Mouse (Mus musculus) intestine, embryonic 15.5 days (tissue): ENCODE data around the gene Gm10837. TPM values are rescaled to one million over a fixed set of nuclear protein-coding genes. Genes with fewer than 3 reads are reported as not detected.

Source experiments
- ATAC-seq: fragments of 200-750 bp; cut with Nextera tagmentation; 2 replicates; pipeline ENCODE4 v1.8.0; 2017; ENCODE audit warnings: moderate TSS enrichment, moderate library complexity
- H3K27ac ChIP-seq: fragments of 300-500 bp; sonication (generic); 2 replicates; pipeline ENCODE4 v1.5.1; 2015; ENCODE audit warnings: mild to moderate bottlenecking, inconsistent platforms
- H3K27me3 ChIP-seq: fragments of 300-500 bp; sonication (generic); replicated peaks from 2 replicates; pipeline ENCODE4 v1.6.1; 2015; ENCODE audit warnings: inconsistent platforms
- H3K36me3 ChIP-seq: fragments of 300-500 bp; sonication (generic); 2 replicates; pipeline ENCODE4 v1.6.1; 2015; ENCODE audit warnings: inconsistent platforms
- H3K4me1 ChIP-seq: fragments of 300-500 bp; sonication (generic); replicated peaks from 2 replicates; pipeline ENCODE4 v1.6.1; 2015; ENCODE audit warnings: inconsistent platforms
- H3K4me2 ChIP-seq: fragments of 300-500 bp; sonication (generic); replicated peaks from 2 replicates; pipeline ENCODE4 v1.6.1; 2015; ENCODE audit warnings: mild to moderate bottlenecking, inconsistent platforms
- H3K4me3 ChIP-seq: fragments of 300-500 bp; sonication (generic); replicated peaks from 2 replicates; pipeline ENCODE4 v1.5.1; 2015; ENCODE audit warnings: inconsistent platforms
- H3K9ac ChIP-seq: fragments of 300-500 bp; sonication (generic); 2 replicates; pipeline ENCODE4 v1.6.1; 2015; ENCODE audit warnings: inconsistent platforms
- H3K9me3 ChIP-seq: fragments of 300-500 bp; sonication (generic); 2 replicates; pipeline ENCODE4 v1.6.1; 2016; ENCODE audit warnings: inconsistent platforms
- WGBS: fragments of 180-500 bp; shearing (Covaris S2); methylation state at CpG from one replicate; pipeline ENCODE4 v1.1.7; 2015; 5-methylcytosine and 5-hydroxymethylcytosine counted together
- polyA plus RNA-seq: library from polyadenylated mRNA; unstranded; fragments of >200 nt; fragmentation: Nextera tagmentation; extraction: Ambion mirVana; gene quantifications from 2 replicates; pipeline ENCODE4 v1.2.1, GENCODE M21; 2015

Gene Gm10837
- polyA plus RNA-seq, 1 experiment from 2014 or later: not detected

DNA sequence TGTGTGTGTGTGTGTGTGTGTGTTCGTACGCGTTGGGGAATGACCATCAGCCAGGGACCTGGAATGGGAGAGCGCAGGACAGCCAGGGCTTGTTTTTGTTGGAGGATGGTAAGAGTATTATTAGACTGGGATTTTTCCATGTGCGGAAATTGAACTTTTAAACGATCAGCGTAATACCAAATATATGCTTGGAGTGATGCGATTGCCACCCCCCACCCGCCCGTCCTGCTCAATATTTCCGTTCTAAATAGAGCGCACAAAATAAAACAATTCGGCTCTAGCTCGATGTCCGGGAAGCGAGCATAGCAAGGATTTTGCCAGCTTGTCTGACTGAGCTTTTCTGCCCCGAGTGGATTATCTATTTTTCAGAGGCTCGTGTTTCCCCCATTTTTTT lies 13.6 kb upstream of the Gm10837 start:
- H3K27ac ChIP-seq: no peak overlapping the region
- peaks cover 90% of the 10 kb centered on the region for H3K27me3 ChIP-seq
- 2% methylated on average over 18 of the region's 18 CpGs for WGBS
- no peak for ATAC-seq
- no peak overlapping the region for H3K4me2 ChIP-seq
- no peaks in the 10 kb centered on the region for H3K36me3 ChIP-seq
- H3K4me1 ChIP-seq: peaks cover 25% of the 10 kb centered on the region
- H3K9me3 ChIP-seq: no peaks in the 10 kb centered on the region
- no peak overlapping the region for H3K4me3 ChIP-seq
- no peak overlapping the region for H3K9ac ChIP-seq

GRCm38 (mm10) chr14:122477261-122477671 lies 13.1 kb upstream of the Gm10837 start:
- Histone ChIP-seq H3K9me3 (no peaks in the 10 kb centered on the region), H3K27ac (no peak overlapping the region), H3K9ac (no peak overlapping the region), H3K4me3 (no peak overlapping the region), H3K27me3 (peaks cover 92% of the 10 kb centered on the region), H3K4me1 (peaks cover 25% of the 10 kb centered on the region), H3K36me3 (no peaks in the 10 kb centered on the region), H3K4me2 (no peak overlapping the region)
- WGBS: 1% methylated on average over 20 of the region's 20 CpGs
- no peak for ATAC-seq

DNA sequence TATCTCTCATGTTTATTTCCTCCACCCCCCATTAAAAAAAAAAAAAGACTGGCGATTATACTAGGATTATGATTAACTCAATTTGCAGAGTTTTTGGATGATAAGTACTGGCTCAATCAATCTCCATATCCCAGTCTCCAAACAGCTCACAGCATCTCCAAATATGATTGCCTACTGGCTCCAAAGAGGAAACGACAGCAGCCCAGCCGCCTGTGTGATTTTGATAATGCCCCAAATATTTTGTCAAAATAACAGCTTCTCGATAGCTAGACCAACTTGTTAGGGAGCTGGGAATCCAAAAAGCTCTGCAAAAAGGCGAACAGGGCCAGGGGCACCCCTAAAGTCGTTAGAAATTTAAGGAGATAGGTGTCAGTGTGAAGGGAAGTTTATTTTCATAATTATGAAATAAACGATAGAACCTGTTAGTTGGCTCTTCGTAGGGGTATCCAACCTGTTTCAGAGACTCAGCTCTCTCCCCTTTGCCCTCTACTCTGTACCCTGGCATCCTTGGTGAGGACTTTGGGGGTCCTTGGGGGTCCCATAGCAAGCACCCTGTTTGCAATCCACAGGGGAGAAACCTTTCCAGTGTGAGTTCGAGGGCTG lies 12.3 kb upstream of the Gm10837 start:
- ATAC-seq: no peak
- H3K4me2 ChIP-seq: no peak overlapping the region
- no peak overlapping the region for H3K9ac ChIP-seq
- H3K9me3 ChIP-seq: no peaks in the 10 kb centered on the region
- 2% methylated on average over 9 of the region's 9 CpGs for WGBS
- H3K27ac ChIP-seq: no peak overlapping the region
- no peak overlapping the region for H3K4me3 ChIP-seq
- H3K27me3 ChIP-seq: peaks cover 92% of the 10 kb centered on the region
- H3K36me3 ChIP-seq: no peaks in the 10 kb centered on the region
- H3K4me1 ChIP-seq: peaks cover 25% of the 10 kb centered on the region

GRCm38 (mm10) chr14:122478574-122479011 lies 11.8 kb upstream of the Gm10837 start:
- Histone ChIP-seq H3K4me2 (no peak overlapping the region), H3K36me3 (no peaks in the 10 kb centered on the region), H3K27me3 (peaks cover 92% of the 10 kb centered on the region), H3K27ac (no peak overlapping the region), H3K9ac (no peak overlapping the region), H3K9me3 (no peaks in the 10 kb centered on the region), H3K4me1 (peaks cover 25% of the 10 kb centered on the region), H3K4me3 (no peak overlapping the region)
- no peak for ATAC-seq
- WGBS: under 1% methylated on average over 22 of the region's 22 CpGs

- Histone ChIP-seq H3K27ac (no peak overlapping the region), H3K36me3 (no peaks in the 10 kb centered on the region), H3K4me1 (peaks cover 17% of the 10 kb centered on the region), H3K9ac (no peak overlapping the region), H3K4me3 (no peak overlapping the region), H3K4me2 (no peak overlapping the region), H3K9me3 (no peaks in the 10 kb centered on the region), H3K27me3 (peaks cover 92% of the 10 kb centered on the region)
- WGBS: 23% methylated on average over 17 of the region's 17 CpGs
- ATAC-seq: no peak
Measured at GRCm38 (mm10) chr14:122479461-122480109, 10.8 kb upstream of the Gm10837 start.

DNA sequence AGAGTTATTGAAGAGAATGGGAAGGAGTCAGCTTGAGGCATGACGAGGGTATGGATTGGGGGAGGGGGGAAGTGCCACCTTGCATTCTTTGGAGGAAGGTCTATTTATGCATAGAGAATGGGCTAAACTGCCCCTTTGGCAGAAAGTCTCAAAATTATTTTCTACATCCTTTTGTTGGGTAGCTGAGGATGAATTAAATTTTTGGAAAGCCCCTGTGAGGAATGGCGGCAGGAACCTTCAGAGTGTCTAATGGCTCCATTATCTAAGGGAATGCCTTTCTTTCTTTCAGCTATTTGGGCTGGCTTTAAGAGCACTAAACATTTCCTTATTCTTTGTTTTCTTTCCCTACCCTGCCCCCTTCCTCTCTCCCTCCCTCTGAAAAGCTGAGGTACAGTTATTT lies 10.0 kb upstream of the Gm10837 start:
- no peak for ATAC-seq
- Histone ChIP-seq H3K27ac (no peak overlapping the region), H3K36me3 (no peaks in the 10 kb centered on the region), H3K4me3 (no peak overlapping the region), H3K9ac (no peak overlapping the region), H3K9me3 (no peaks in the 10 kb centered on the region), H3K27me3 (peaks cover 92% of the 10 kb centered on the region), H3K4me1 (peaks cover 9% of the 10 kb centered on the region), H3K4me2 (no peak overlapping the region)
- 2% methylated on average over 2 of the region's 2 CpGs for WGBS

DNA sequence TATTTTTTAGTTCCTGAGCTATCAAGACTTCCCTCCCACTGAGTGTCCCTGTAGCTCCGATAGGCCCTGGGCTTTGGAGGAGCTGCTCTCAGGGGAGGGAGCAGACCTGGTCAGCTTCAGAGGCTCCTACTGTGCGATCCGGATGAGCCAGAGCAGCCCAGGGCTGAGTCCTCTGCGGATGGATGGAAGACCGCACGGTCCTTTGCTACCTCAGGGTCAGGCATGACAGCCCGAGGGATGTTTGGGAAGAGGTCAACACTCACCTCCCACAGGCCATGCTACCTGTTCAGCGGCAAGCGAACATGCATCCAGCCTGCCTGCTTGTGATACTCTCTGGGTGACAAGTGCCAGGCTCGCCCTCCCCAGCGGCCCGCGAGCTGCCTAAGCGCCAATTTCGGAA lies 9.2 kb upstream of the Gm10837 start:
- Histone ChIP-seq H3K4me3 (no peak overlapping the region), H3K4me1 (peaks cover 1% of the 10 kb centered on the region; the same call in 1 of the 2 replicates), H3K4me2 (no peak overlapping the region), H3K27me3 (peaks cover 92% of the 10 kb centered on the region), H3K27ac (no peak overlapping the region), H3K9me3 (no peaks in the 10 kb centered on the region), H3K36me3 (no peaks in the 10 kb centered on the region), H3K9ac (no peak overlapping the region)
- WGBS: 1% methylated on average over 15 of the region's 15 CpGs
- no peak for ATAC-seq

GRCm38 (mm10) chr14:122482081-122483023 lies 8.0 kb upstream of the Gm10837 start:
- under 1% methylated on average over 38 of the region's 38 CpGs for WGBS
- ATAC-seq: no peak

GRCm38 (mm10) chr14:122483024-122483385 lies 7.4 kb upstream of the Gm10837 start:
- Histone ChIP-seq H3K4me2 (no peak overlapping the region), H3K27me3 (peaks cover 80% of the 10 kb centered on the region), H3K4me1 (no peaks in the 10 kb centered on the region), H3K4me3 (no peak overlapping the region), H3K9me3 (no peaks in the 10 kb centered on the region), H3K36me3 (no peaks in the 10 kb centered on the region), H3K9ac (no peak overlapping the region), H3K27ac (no peak overlapping the region)
- 5% methylated on average over 5 of the region's 5 CpGs for WGBS
- no peak for ATAC-seq

More at GRCm38 (mm10) chr14:122482081-122483023, 8.0 kb upstream of the Gm10837 start:
- H3K9me3 ChIP-seq: no peaks in the 10 kb centered on the region
- peaks cover 84% of the 10 kb centered on the region for H3K27me3 ChIP-seq
- H3K4me2 ChIP-seq: no peak overlapping the region
- no peaks in the 10 kb centered on the region for H3K36me3 ChIP-seq
- H3K4me3 ChIP-seq: no peak overlapping the region
- no peak overlapping the region for H3K9ac ChIP-seq
- no peaks in the 10 kb centered on the region for H3K4me1 ChIP-seq
- no peak overlapping the region for H3K27ac ChIP-seq

GRCm38 (mm10) chr14:122483556-122484421 lies 6.6 kb upstream of the Gm10837 start:
- Histone ChIP-seq H3K36me3 (no peaks in the 10 kb centered on the region), H3K27me3 (peaks cover 74% of the 10 kb centered on the region), H3K9ac (no peak overlapping the region), H3K4me3 (no peak overlapping the region), H3K9me3 (no peaks in the 10 kb centered on the region), H3K4me2 (no peak overlapping the region), H3K4me1 (no peaks in the 10 kb centered on the region), H3K27ac (no peak overlapping the region)
- no peak for ATAC-seq
- WGBS: 1% methylated on average over 18 of the region's 18 CpGs

DNA sequence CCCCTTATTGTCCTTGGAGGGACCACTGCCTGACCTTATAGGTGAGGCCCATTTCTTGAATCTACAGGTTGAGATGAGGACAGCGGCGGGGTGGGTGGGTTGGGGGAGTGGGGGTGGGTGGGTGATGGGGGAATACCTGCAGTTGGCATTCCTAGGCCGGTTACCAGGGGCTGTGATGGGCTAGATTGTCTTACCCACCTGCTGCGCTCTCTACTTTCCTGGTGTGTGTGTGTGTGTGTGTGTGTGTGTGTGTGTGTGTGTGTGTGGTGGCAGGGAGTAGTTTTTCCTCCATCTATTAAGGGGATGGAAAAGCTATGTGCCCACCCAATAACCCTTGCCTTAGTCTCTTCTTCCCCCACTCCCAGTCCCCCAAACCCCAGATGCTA lies 5.9 kb upstream of the Gm10837 start:
- H3K9me3 ChIP-seq: no peaks in the 10 kb centered on the region
- H3K27ac ChIP-seq: no peak overlapping the region
- H3K4me3 ChIP-seq: no peak overlapping the region
- ATAC-seq: no peak
- peaks cover 73% of the 10 kb centered on the region for H3K27me3 ChIP-seq
- WGBS: 2% methylated on average over 4 of the region's 4 CpGs
- H3K4me1 ChIP-seq: no peaks in the 10 kb centered on the region
- H3K4me2 ChIP-seq: no peak overlapping the region
- no peak overlapping the region for H3K9ac ChIP-seq
- H3K36me3 ChIP-seq: no peaks in the 10 kb centered on the region
